Mouse (Mus musculus) ES-CJ7 (cell line): ENCODE measurements at regions not wholly inside any gene's neighbourhood (a gene's known extent, or its start where the extent isn't known, plus 50 kb on each side); places are given as distances from the start of the nearest gene placed in this dataset.
"Not testable (repeated sequence)": the region's sequence is repeated elsewhere in the genome, so short reads cannot be mapped to it uniquely, and the experiment has no call there.

Experiments used
- DNase-seq: peaks from one replicate; pipeline ENCODE4 v3.0.0; 2011; ENCODE audit warnings: low read depth, low spot score

- DNase-seq: no peak
These were observed 393.7 kb downstream of the Med10 start for GRCm38 (mm10) chr13:70195854-70196253.

DNA sequence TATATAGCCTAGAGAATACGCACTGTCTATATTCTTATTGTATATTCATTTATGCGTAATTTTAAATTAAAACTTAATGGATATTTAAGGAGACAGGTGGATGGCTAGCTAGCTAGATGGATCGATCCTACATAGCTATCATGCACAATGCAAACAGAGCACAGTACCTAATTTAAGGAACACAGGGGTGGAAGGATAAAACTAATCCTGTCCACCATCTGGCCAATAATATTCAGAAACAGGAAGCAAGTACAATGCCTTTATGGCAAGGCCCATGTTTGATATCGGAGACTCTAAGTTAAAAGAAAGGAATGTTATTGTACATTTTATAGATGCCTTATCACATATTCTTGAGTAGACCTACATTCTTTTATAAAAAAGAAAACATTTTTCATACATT lies 396.4 kb downstream of the Med10 start:
- no peak for DNase-seq

- DNase-seq: no peak
These were observed 396.9 kb downstream of the Med10 start for GRCm38 (mm10) chr13:70199087-70199486.

DNA sequence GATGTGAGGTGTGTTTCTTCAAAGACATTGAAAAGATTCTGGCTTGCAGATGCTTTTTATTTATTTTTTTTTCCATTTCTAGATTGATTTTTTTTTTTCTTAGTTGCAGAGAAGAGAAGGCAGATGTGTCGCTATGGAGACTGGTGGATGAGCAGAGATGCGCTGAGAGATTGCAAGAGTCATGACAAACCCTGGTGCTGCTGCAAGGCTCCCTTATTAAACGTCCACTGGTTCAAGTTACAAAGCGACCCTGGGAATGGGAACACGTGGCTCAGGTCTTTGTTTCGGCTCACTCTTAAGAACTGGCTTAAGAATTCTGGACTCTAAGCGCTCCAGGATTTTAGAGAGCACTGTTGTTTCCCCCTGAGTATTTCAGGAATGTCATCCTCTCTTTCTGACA lies 403.1 kb downstream of the Med10 start:
- DNase-seq: no peak

- DNase-seq: no peak
These were observed 408.0 kb downstream of the Med10 start for GRCm38 (mm10) chr13:70210158-70210557.

DNA sequence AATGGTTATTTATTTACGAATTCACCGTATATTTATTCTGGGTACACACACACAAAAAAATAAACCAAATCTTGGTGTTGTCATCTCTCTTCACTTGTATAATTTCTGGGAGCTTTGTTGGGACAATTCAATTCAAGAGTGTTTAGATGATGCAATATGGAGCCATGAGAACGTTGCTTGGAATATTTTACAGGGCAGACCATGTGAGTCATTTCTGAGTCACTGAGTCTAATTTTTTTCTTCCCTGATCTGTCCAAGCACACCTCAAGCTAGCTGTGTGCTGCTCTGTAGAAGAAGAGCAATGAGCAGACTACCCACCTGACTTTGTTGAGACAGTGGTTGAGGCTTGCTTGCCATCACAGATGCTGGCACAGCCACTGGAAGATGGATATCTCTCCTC lies 410.8 kb downstream of the Med10 start:
- DNase-seq: no peak

- DNase-seq: no peak
These were observed 411.4 kb downstream of the Med10 start for GRCm38 (mm10) chr13:70213622-70214021.

GRCm38 (mm10) chr13:70214022-70214654 lies 411.9 kb downstream of the Med10 start:
- no peak for DNase-seq

DNA sequence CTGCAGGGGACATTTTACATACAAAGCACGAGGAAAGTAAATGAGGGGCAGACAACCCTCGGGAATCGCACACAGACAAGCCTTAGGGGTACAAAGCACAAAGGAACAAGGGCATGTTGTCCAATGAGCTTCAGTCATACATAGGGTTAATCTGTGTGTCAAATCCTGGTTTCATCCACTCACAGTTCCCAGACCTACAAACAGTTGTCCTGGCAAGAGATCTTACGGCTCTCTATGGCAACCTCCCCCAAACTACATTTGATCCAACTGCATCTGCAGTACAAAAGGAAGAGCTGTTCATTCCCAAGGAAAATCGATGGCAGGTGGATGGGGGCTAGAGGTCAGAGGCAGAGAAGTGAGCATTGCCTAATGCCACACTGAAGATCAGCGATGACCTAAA lies 413.9 kb downstream of the Med10 start:
- DNase-seq: no peak

DNA sequence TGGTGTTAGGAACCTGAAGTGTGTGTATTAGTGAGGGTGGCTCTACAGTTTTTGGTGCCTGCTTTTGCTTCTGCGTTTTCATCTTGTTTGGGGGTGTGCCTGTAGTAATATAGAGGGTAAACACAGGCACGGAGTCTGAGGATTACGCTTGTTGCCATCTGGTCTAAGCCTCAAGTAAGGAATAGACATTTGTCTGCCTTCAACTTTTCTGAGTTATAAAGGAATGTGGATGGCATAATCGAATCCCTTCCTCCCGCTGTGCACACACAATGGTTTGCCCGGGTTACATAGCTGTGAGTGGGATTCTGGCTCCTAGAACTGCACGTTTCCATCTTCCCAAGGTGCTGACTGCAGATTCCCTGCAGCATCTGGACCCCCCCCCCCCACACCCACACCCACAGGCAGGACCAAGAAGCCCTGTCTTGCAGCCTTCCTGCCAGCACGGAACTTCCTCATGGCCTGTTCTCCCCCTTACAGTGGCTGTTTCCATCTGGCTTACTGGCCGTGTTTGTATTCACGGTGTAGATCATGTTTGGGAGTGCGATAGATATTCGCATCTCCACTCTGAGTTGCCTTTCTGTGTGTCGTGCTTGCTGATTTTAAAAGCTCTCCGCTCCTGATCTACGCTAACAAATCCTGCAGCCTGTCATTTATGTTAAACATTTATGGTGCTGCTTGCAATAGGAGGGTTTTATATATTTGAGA lies 415.4 kb downstream of the Med10 start:
- no peak for DNase-seq

- no peak for DNase-seq
These were observed 413.9 kb downstream of the Ice1 start for GRCm38 (mm10) chr13:70223485-70223884.

DNA sequence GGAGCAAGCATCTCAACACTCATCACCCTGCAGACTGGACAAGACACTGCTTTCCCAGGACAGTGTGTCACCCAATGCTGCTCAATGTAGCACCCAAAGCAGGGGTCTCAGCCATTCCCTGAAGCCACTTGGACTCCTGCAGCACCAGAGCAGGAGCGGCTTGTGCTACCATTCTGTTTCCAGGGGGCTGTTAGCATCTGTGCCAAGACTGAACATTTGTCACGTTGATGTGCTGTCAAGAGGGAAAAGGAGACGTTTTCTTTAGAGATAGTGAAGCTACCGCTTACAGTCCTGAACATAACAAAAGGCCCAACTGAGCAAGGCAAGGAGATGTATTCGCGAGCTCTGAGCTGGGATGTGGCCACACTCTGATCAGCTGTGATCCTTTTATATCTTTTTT lies 410.3 kb downstream of the Ice1 start:
- no peak for DNase-seq

- peak; percentile 69 for DNase-seq
These were observed 403.3 kb downstream of the Ice1 start for GRCm38 (mm10) chr13:70233896-70234799.

- no peak for DNase-seq
These were observed 393.8 kb downstream of the Ice1 start for GRCm38 (mm10) chr13:70243598-70244157.

DNA sequence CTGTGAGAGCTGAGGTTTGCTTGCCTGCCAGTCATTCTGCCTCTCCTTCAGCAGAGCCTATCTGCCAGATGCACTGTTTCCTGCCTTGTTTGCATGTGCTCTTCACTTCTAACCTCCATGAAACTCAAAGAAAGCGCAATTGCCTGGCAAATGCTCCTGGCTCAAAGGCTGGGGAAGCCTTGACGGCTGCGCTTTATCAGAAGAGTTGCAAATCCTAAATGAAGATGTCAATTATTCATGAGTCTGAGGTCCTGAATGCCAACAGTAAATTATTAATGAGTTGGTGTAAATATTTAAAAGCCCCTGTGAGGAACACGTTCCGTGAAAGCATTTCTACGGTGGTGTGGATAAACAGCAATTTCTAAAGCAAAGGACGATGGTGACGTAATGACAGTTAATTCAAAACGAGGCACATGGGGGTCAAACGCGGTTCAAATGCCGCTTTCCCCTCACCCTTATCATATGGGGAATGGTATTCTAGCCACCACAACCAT lies 377.4 kb downstream of the Ice1 start:
- peak; percentile 6 for DNase-seq

DNA sequence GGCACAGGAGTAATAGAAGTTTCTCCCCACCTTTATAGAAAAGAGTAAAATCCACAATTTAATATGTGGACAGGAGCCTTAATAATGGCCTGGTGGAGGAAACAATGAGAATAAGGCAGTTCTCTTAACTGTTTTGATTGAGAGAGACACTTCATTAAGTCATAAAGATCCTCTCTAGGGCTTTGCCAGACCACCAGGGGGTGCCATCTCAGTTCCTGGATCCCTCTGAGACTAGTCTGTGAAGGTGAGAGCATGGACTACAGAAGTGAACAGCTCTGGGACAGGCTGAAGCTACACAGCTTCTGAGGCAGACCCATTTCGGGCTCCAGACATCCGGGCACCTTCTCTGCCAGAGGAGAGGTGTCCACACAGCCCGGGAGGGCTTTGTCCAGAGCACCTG lies 373.8 kb downstream of the Ice1 start:
- no peak for DNase-seq

GRCm38 (mm10) chr13:70276884-70277378 lies 360.5 kb downstream of the Ice1 start:
- DNase-seq: not testable (repeated sequence)

GRCm38 (mm10) chr13:70277667-70278591 lies 359.5 kb downstream of the Ice1 start:
- DNase-seq: no peak

DNA sequence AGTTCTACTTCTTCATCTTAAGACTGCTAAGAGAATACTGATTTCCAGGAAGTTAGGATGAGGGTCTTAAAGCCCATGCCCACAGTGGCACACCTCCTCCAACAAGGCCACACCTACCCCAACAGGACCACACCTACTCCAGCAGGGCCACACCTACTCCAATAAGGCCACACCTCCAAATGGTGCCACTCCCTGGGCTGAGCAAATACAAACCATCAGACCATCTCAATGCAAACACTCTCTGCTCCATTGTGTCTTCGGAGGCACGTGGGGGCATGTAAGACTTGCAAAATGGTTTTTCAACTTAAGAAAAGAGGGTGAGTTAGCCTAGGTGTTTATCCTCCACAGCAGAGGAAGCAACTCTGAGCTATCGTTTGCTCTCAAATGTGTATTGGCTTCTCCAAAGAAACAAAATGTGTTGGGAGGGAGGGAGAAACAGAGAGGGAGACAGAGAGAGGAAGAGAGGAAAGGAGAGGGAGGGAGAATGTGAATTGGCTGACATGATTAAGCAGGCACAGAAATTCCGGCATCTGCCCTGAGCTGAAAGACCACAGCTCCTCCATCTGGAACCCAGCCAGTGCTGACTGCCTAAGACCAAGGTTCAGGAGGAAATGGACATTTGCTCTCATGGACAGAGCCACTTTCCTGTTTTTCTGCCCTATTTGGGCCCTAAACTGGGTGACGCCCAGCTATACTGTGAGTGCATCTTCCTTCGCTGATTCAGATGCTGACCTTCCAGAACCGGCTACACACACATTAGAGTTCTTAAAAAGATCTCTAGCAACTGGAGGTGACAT lies 356.2 kb downstream of the Ice1 start:
- peak; percentile 30 for DNase-seq

DNA sequence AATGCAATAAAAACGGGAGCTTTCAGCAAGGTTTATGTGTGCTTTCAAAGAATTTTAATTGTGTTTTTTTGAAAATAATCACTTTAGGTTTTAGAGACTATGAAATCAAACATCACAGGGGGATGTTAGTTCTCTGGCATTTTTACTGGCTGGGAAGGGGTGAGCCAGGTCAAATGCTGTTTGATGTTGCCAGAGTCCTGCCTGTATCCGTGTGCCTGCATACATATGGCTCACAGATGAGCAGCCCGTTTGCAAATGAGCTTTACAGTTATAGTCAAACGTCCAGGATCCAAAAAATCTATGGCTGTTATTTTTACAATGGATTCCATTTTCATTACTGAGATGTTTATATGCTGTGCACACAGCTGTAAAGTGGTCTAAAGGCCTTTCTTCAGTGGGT lies 354.7 kb downstream of the Ice1 start:
- no peak for DNase-seq
